Mouse (Mus musculus): ENCODE data around the gene Eif4g2. TPM values are rescaled to one million over a fixed set of nuclear protein-coding genes. Genes with fewer than 3 reads are reported as not detected.

Eif4g2 gene
- polyA plus RNA-seq, 1 experiment: 1,039 TPM

- TF ChIP-seq POLR2A (IDR thresholded peaks at IDR 0.05; ENCODE audit: insufficient read depth, low read length) (no peak), CTCF (IDR thresholded peaks at IDR 0.05; ENCODE audit: low read depth, low read length) (no peak), EP300 (IDR thresholded peaks at IDR 0.05; ENCODE audit: insufficient read depth, low read depth, low read length) (no peak)
- peaks cover 5% of the 10 kb centered on the region for H3K9me3 ChIP-seq (replicated peaks; ENCODE audit: control insufficient read depth, insufficient read depth, low read length, poor library complexity, severe bottlenecking)
- H3K9ac ChIP-seq (ENCODE audit: low read depth, poor library complexity, severe bottlenecking): no peak overlapping the region
- no peaks in the 10 kb centered on the region for H3K4me1 ChIP-seq (ENCODE audit: control insufficient read depth, insufficient read depth, low read length)
- no peaks in the 10 kb centered on the region for H3K27me3 ChIP-seq (ENCODE audit: control insufficient read depth, insufficient read depth, low read length, poor library complexity, severe bottlenecking)
- H3K4me3 ChIP-seq (ENCODE audit: low read depth, low read length): no peak overlapping the region
- no peak overlapping the region for H3K27ac ChIP-seq (ENCODE audit: insufficient read depth, low read length)
- peaks cover 4% of the 10 kb centered on the region; the same call in 1 of the 2 replicates for H3K36me3 ChIP-seq (ENCODE audit: control insufficient read depth, insufficient read depth, low read length, poor library complexity, severe bottlenecking)
These were observed 19.9 kb downstream of the Eif4g2 start for GRCm38 (mm10) chr7:111062971-111063370.

- Histone ChIP-seq H3K4me3 (ENCODE audit: low read depth, low read length) (no peak overlapping the region), H3K36me3 (ENCODE audit: control insufficient read depth, insufficient read depth, low read length, poor library complexity, severe bottlenecking) (peaks cover 7% of the 10 kb centered on the region), H3K4me1 (ENCODE audit: control insufficient read depth, insufficient read depth, low read length) (no peaks in the 10 kb centered on the region), H3K27me3 (ENCODE audit: control insufficient read depth, insufficient read depth, low read length, poor library complexity, severe bottlenecking) (no peaks in the 10 kb centered on the region), H3K9me3 (replicated peaks; ENCODE audit: control insufficient read depth, insufficient read depth, low read length, poor library complexity, severe bottlenecking) (no peaks in the 10 kb centered on the region), H3K27ac (ENCODE audit: insufficient read depth, low read length) (no peak overlapping the region), H3K9ac (ENCODE audit: low read depth, poor library complexity, severe bottlenecking) (no peak overlapping the region)
- TF ChIP-seq POLR2A (IDR thresholded peaks at IDR 0.05; ENCODE audit: insufficient read depth, low read length): no peak
- no peak for TF ChIP-seq EP300 (IDR thresholded peaks at IDR 0.05; ENCODE audit: insufficient read depth, low read depth, low read length)
- no peak for TF ChIP-seq CTCF (IDR thresholded peaks at IDR 0.05; ENCODE audit: low read depth, low read length)
These were observed 23.3 kb downstream of the Eif4g2 start for GRCm38 (mm10) chr7:111059527-111059926.

- H3K4me1 ChIP-seq (ENCODE audit: control insufficient read depth, insufficient read depth, low read length): no peaks in the 10 kb centered on the region
- H3K27me3 ChIP-seq (ENCODE audit: control insufficient read depth, insufficient read depth, low read length, poor library complexity, severe bottlenecking): no peaks in the 10 kb centered on the region
- no peak overlapping the region for H3K4me3 ChIP-seq (ENCODE audit: low read depth, low read length)
- H3K27ac ChIP-seq (ENCODE audit: insufficient read depth, low read length): no peak overlapping the region
- no peak overlapping the region for H3K9ac ChIP-seq (ENCODE audit: low read depth, poor library complexity, severe bottlenecking)
- TF ChIP-seq EP300 (IDR thresholded peaks at IDR 0.05; ENCODE audit: insufficient read depth, low read depth, low read length) (no peak), POLR2A (IDR thresholded peaks at IDR 0.05; ENCODE audit: insufficient read depth, low read length) (no peak), CTCF (IDR thresholded peaks at IDR 0.05; ENCODE audit: low read depth, low read length) (no peak)
- peaks cover 15% of the 10 kb centered on the region for H3K36me3 ChIP-seq (ENCODE audit: control insufficient read depth, insufficient read depth, low read length, poor library complexity, severe bottlenecking)
- H3K9me3 ChIP-seq (replicated peaks; ENCODE audit: control insufficient read depth, insufficient read depth, low read length, poor library complexity, severe bottlenecking): no peaks in the 10 kb centered on the region
These were observed 26.7 kb downstream of the Eif4g2 start for GRCm38 (mm10) chr7:111055984-111056657.

GRCm38 (mm10) chr7:111055221-111055620 is 27.6 kb downstream of the Eif4g2 start:
- Histone ChIP-seq H3K9me3 (replicated peaks; ENCODE audit: control insufficient read depth, insufficient read depth, low read length, poor library complexity, severe bottlenecking) (no peaks in the 10 kb centered on the region), H3K4me1 (ENCODE audit: control insufficient read depth, insufficient read depth, low read length) (no peaks in the 10 kb centered on the region), H3K9ac (ENCODE audit: low read depth, poor library complexity, severe bottlenecking) (no peak overlapping the region), H3K36me3 (ENCODE audit: control insufficient read depth, insufficient read depth, low read length, poor library complexity, severe bottlenecking) (peaks cover 20% of the 10 kb centered on the region), H3K27ac (ENCODE audit: insufficient read depth, low read length) (no peak overlapping the region), H3K4me3 (ENCODE audit: low read depth, low read length) (no peak overlapping the region), H3K27me3 (ENCODE audit: control insufficient read depth, insufficient read depth, low read length, poor library complexity, severe bottlenecking) (no peaks in the 10 kb centered on the region)
- TF ChIP-seq POLR2A (IDR thresholded peaks at IDR 0.05; ENCODE audit: insufficient read depth, low read length): no peak

- H3K36me3 ChIP-seq (ENCODE audit: control insufficient read depth, insufficient read depth, low read length, poor library complexity, severe bottlenecking): peaks cover 33% of the 10 kb centered on the region
- no peaks in the 10 kb centered on the region for H3K9me3 ChIP-seq (replicated peaks; ENCODE audit: control insufficient read depth, insufficient read depth, low read length, poor library complexity, severe bottlenecking)
- no peak overlapping the region for H3K9ac ChIP-seq (ENCODE audit: low read depth, poor library complexity, severe bottlenecking)
- no peaks in the 10 kb centered on the region for H3K4me1 ChIP-seq (ENCODE audit: control insufficient read depth, insufficient read depth, low read length)
- TF ChIP-seq POLR2A (IDR thresholded peaks at IDR 0.05; ENCODE audit: insufficient read depth, low read length) (no peak), CTCF (IDR thresholded peaks at IDR 0.05; ENCODE audit: low read depth, low read length) (peak; percentile 84)
- no peak overlapping the region for H3K4me3 ChIP-seq (ENCODE audit: low read depth, low read length)
- H3K27ac ChIP-seq (ENCODE audit: insufficient read depth, low read length): no peak overlapping the region
- H3K27me3 ChIP-seq (ENCODE audit: control insufficient read depth, insufficient read depth, low read length, poor library complexity, severe bottlenecking): no peaks in the 10 kb centered on the region
These were observed 33.0 kb downstream of the Eif4g2 start for GRCm38 (mm10) chr7:111049652-111050421.

GRCm38 (mm10) chr7:111048920-111049319 is 33.9 kb downstream of the Eif4g2 start:
- H3K27ac ChIP-seq (ENCODE audit: insufficient read depth, low read length): no peak overlapping the region
- TF ChIP-seq EP300 (IDR thresholded peaks at IDR 0.05; ENCODE audit: insufficient read depth, low read depth, low read length): no peak
- TF ChIP-seq CTCF (IDR thresholded peaks at IDR 0.05; ENCODE audit: low read depth, low read length): no peak
- TF ChIP-seq POLR2A (IDR thresholded peaks at IDR 0.05; ENCODE audit: insufficient read depth, low read length): no peak
- H3K9me3 ChIP-seq (replicated peaks; ENCODE audit: control insufficient read depth, insufficient read depth, low read length, poor library complexity, severe bottlenecking): no peaks in the 10 kb centered on the region
- H3K4me3 ChIP-seq (ENCODE audit: low read depth, low read length): no peak overlapping the region
- H3K27me3 ChIP-seq (ENCODE audit: control insufficient read depth, insufficient read depth, low read length, poor library complexity, severe bottlenecking): no peaks in the 10 kb centered on the region
- no peak overlapping the region for H3K9ac ChIP-seq (ENCODE audit: low read depth, poor library complexity, severe bottlenecking)
- H3K36me3 ChIP-seq (ENCODE audit: control insufficient read depth, insufficient read depth, low read length, poor library complexity, severe bottlenecking): peaks cover 34% of the 10 kb centered on the region
- H3K4me1 ChIP-seq (ENCODE audit: control insufficient read depth, insufficient read depth, low read length): no peaks in the 10 kb centered on the region
